12 mouse cellular contexts compared by ENCODE assay signal in the genomic region with DNA sequence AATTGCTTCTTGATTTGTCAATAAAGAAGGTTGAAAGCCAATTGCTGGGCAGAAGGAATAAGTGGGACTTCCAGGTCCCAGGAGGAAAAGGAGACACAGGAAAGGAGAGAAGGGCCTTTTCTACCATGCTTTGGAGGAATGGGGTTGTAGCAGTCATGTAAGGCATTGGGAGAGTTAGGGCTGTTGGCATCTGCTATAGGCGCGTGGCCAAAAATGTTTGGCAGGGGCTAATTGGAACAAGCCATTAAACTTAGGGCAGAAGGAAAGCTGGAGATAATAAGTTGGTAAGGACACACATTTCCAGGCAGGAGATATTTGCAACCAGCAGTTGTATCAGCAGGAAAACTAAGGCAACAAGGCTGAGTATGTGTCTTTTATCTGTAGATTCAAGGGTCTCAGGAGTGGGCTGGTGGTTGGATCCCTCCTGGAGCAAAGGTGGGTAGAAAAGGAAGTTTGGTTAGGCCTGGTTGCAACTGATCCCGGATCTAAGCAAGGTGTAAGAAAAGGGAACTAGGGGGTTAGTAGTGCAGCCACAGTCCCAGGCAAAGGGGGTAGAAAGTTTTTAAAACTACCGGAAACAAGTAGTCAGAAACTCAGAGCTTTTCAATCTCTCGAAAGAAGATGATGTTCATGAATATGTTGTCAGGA. TPM values are rescaled to one million over a fixed set of nuclear protein-coding genes. Genes with fewer than 3 reads are reported as not detected.
DNase-seq lines count a peak whose midpoint lies in the region; ATAC-seq and TF ChIP-seq lines count a peak whose summit lies in the region.
"Had no signal": no experiment of that assay in that cellular context is flagged by ENCODE, and none has a peak within 500 bp of the region (broad histone marks: within the 10 kb centered on the region; RNA-seq: fewer than 3 reads in every experiment).

No protein-coding gene starts in this region.

- no peak overlapping the region for H3K4me2 ChIP-seq in hindbrain, postnatal 0 days (ENCODE audit: low read depth, low read length)
- no peak overlapping the region for H3K4me2 ChIP-seq in hindbrain, embryonic 11.5 days (replicated peaks; ENCODE audit: low read depth, low read length)
- H3K4me2 ChIP-seq: intestine, embryonic 15.5 days had no signal

- H3K9ac ChIP-seq in hindbrain, postnatal 0 days (replicated peaks; ENCODE audit: low read length) = no peak overlapping the region
- no peak overlapping the region for H3K9ac ChIP-seq in hindbrain, embryonic 11.5 days (ENCODE audit: low read depth, low read length)
- H3K9ac ChIP-seq: intestine, embryonic 15.5 days had no signal

- no peak for ATAC-seq in hindbrain, postnatal 0 days
- ATAC-seq in hindbrain, embryonic 11.5 days (ENCODE audit: low FRiP score) = no peak
- 0 out of 2 replicates have a peak, but pooled peaks have one; percentile 27 for ATAC-seq in granulocyte monocyte progenitor cell, adult 5-6 weeks (replicated peaks; ENCODE audit: poor library complexity, severe bottlenecking)
- ATAC-seq: intestine, embryonic 15.5 days had no signal

- no peaks in the 10 kb centered on the region for H3K4me1 ChIP-seq in hindbrain, postnatal 0 days (ENCODE audit: insufficient read depth, low read length)
- H3K4me1 ChIP-seq in hindbrain, embryonic 11.5 days (replicated peaks; ENCODE audit: control insufficient read depth, insufficient read depth, low read length) = no peaks in the 10 kb centered on the region
- H3K4me1 ChIP-seq: intestine, embryonic 15.5 days had no signal

- no peaks in the 10 kb centered on the region for H3K36me3 ChIP-seq in hindbrain, postnatal 0 days (ENCODE audit: insufficient read depth, low read length)
- H3K36me3 ChIP-seq in hindbrain, embryonic 11.5 days (ENCODE audit: control insufficient read depth, insufficient read depth, low read length) = no peaks in the 10 kb centered on the region
- H3K36me3 ChIP-seq: intestine, embryonic 15.5 days had no signal

- TF ChIP-seq CTCF in hindbrain, postnatal 0 days (IDR thresholded peaks at IDR 0.05; ENCODE audit: low read depth) = no peak

- DNase-seq in adrenal gland, postnatal 14 days = peak; percentile 56
- no peak for DNase-seq in adrenal gland, adult (ENCODE audit: inconsistent age in 2 of 2, low spot score in 1 of 2)
- DNase-seq in hindbrain, postnatal 0 days (ENCODE audit: low spot score) = peak; percentile 30
- no peak for DNase-seq in hindbrain, embryonic 11.5 days (ENCODE audit: low spot score)
- DNase-seq in layer of hippocampus, postnatal 36 days = peak; percentile 10 to 12
- no peak for DNase-seq in urinary bladder, postnatal 14 days (ENCODE audit: low spot score)
- DNase-seq in kidney, adult 18-20 months = no peak

- no peak overlapping the region for H3K27ac ChIP-seq in hindbrain, postnatal 0 days
- no peak overlapping the region for H3K27ac ChIP-seq in hindbrain, embryonic 11.5 days (ENCODE audit: low read depth, low read length)
- H3K27ac ChIP-seq: intestine, embryonic 15.5 days; macrophage had no signal

- WGBS in hindbrain, postnatal 0 days = 82% methylated on average over 5 of the region's 5 CpGs
- 93% methylated on average over 5 of the region's 5 CpGs for WGBS in hindbrain, embryonic 11.5 days

- no peak overlapping the region for H3K4me3 ChIP-seq in hindbrain, postnatal 0 days (ENCODE audit: low read length)
- no peak overlapping the region for H3K4me3 ChIP-seq in hindbrain, embryonic 11.5 days (ENCODE audit: low read depth, low read length)
- H3K4me3 ChIP-seq: intestine, embryonic 15.5 days had no signal

- H3K9me3 ChIP-seq in hindbrain, postnatal 0 days (ENCODE audit: low read length) = no peaks in the 10 kb centered on the region
- no peaks in the 10 kb centered on the region for H3K9me3 ChIP-seq in hindbrain, embryonic 11.5 days (ENCODE audit: control insufficient read depth, low read length)
- H3K9me3 ChIP-seq: intestine, embryonic 15.5 days had no signal

- no peaks in the 10 kb centered on the region for H3K27me3 ChIP-seq in hindbrain, postnatal 0 days (ENCODE audit: insufficient read depth, low read length)
- no peaks in the 10 kb centered on the region for H3K27me3 ChIP-seq in hindbrain, embryonic 11.5 days (ENCODE audit: control insufficient read depth, insufficient read depth, low read length)
- H3K27me3 ChIP-seq: intestine, embryonic 15.5 days had no signal

RNA-seq across cellular contexts. Expression of gene Six2, which starts 40.1 kb away (rescaled TPM):
- total RNA-seq in adrenal gland, postnatal 14 days (2021) = not detected in 2 replicates
- 0.42 and 1.2 TPM in 2 replicates for total RNA-seq in hindbrain, postnatal 0 days (2014; rRNA removed)
- polyA plus RNA-seq in hindbrain, postnatal 0 days (2015; fragmentation: Nextera tagmentation; extraction: Ambion mirVana) = 0.51 and 0.93 TPM in 2 replicates
- polyA plus RNA-seq in hindbrain, embryonic 11.5 days (2014; fragmentation: Nextera tagmentation; extraction: Ambion mirVana) = 6.8 and 8.3 TPM in 2 replicates
- not detected in 2 replicates for total RNA-seq in granulocyte monocyte progenitor cell, adult 5-6 weeks (2014; fragmentation: Nextera tagmentation)
- total RNA-seq in granulocyte monocyte progenitor cell, adult 5-6 weeks (2017) = not detected in 2 replicates
- total RNA-seq in layer of hippocampus, postnatal 36 days (2021) = under 1 TPM in 1 of 2 experiments, not detected in 1; 0.48 TPM
- polyA plus RNA-seq: gonadal fat pad, adult 2 months; liver, embryonic 16.5 days; macrophage had no signal

Comparison
In these comparisons a context has a peak if more than half of its experiments do, and no peak if none do; other contexts are left out.
1. DNase-seq: peak in adrenal gland, postnatal 14 days (single experiment), hindbrain, postnatal 0 days (single experiment) and layer of hippocampus, postnatal 36 days (2 of 2); none in adrenal gland, adult (0 of 2), hindbrain, embryonic 11.5 days (single experiment), urinary bladder, postnatal 14 days (single experiment) and kidney, adult 18-20 months (single experiment).